Mouse (Mus musculus): ENCODE measurements around the gene Slc25a3.

Gene Slc25a3

GRCm38 (mm10) chr10:91123828-91124822 lies at the start of gene Slc25a3:
Slc25a3 (minus strand) TSS chr10:91124059.
- peak; percentile 97 for DNase-seq (ENCODE audit: extremely low spot score, low read depth, low spot score)

DNA sequence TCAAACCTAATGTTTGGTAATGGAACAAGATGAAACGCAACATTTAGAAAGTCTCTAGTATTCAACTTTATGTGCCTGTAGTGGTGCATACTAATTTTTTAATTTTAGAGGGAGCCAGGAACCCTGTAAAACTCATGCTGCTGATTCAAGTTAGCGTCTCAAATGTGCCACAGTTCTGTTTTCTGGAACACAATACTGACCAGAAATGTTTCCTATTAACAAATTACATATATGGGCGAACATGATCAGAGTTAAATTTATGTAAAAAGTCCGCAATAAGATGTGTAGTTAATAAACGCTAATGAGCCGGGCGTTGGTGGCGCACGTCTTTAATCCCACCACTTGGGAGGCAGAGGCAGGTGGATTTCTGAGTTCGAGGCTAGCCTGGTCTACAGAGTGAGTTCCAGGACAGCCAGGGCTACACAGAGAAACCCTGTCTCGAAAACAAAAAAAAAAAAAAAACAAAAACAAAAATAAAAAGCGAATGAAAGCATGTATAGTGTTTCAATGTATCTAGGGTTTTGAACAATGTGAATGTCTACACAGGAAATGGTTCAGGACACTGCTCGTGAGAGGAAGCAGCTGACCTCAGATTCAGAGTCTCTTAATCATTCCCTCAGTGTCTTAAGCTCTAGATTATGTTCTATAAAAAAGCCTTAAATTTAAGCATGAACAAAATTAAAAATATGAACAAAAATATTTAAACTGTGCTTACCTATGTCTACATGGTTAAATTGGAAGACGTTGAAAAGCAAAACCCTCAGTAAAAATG lies 48.7 kb upstream of the Slc25a3 start:
- no peak for DNase-seq (ENCODE audit: extremely low spot score, low read depth, low spot score)

- DNase-seq (ENCODE audit: extremely low spot score, low read depth, low spot score): no peak
Measured at GRCm38 (mm10) chr10:91171455-91172328, 47.8 kb upstream of the Slc25a3 start.

DNA sequence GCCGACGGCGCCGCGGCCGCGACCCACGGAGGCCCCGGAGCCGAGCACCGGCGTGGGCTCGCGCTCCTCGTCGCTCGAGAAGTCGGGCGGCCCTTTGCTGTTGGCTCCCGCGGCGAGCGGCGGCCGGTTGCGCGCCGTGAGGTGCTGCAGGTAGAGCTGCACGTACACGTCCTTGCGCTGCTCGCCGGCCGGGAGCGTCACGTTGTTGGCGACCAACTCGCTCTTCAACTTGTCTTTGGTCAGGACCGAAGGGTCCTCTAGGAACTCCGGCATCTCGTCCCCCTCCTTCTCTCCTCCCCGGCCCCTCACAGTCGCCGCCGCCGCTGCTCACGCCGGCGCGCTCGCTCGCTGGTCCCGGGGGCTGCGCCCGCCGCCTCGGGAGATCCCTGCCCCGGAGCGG lies 47.2 kb upstream of the Slc25a3 start:
- no peak for DNase-seq (ENCODE audit: extremely low spot score, low read depth, low spot score)

DNA sequence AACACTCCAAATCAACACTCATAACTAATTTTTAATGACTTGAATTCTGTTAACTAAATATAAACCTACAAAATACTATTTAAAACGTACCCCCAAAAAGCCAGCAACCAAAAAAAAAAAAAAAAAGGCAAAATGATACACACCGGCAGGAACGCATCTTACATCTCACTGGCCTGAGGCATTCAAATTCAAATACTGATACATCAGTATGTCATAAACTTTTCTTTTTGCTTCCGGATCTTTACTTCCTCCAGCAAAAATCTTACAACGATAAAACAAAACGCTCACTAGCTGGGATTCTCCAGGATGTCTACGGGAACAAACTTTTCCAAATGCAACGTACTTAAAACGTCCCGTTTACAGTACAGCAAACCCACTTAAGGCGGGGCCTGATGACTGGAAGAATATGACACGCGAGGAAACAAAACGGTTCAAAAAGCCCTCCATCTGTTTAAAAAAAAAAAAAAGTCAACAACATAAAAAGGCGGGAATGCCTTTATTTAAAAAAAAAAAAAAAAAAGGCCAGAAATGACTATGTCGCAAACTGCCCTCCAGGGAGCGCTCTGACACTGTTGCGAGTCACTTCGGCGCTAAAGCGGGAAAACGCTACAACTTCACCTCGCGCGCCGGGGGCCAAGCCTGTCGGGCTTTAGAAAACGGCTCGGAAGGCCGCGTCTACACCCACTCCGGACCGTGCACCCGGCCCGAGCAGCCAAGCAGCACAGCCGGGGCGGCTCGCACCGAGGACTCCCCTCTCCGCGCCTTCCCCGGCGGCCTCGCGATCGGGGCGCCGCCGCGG lies 46.5 kb upstream of the Slc25a3 start:
- DNase-seq (ENCODE audit: extremely low spot score, low read depth, low spot score): no peak

- DNase-seq (ENCODE audit: extremely low spot score, low read depth, low spot score): no peak
Measured at GRCm38 (mm10) chr10:91169414-91170065, 45.7 kb upstream of the Slc25a3 start.

GRCm38 (mm10) chr10:91167352-91167751 lies 43.5 kb upstream of the Slc25a3 start:
- DNase-seq (ENCODE audit: extremely low spot score, low read depth, low spot score): no peak

- DNase-seq (ENCODE audit: extremely low spot score, low read depth, low spot score): no peak
Measured at GRCm38 (mm10) chr10:91166890-91167289, 43.0 kb upstream of the Slc25a3 start.

- DNase-seq (ENCODE audit: extremely low spot score, low read depth, low spot score): no peak
Measured at GRCm38 (mm10) chr10:91165850-91166249, 42.0 kb upstream of the Slc25a3 start.

- no peak for DNase-seq (ENCODE audit: extremely low spot score, low read depth, low spot score)
Measured at GRCm38 (mm10) chr10:91164491-91164890, 40.6 kb upstream of the Slc25a3 start.

DNA sequence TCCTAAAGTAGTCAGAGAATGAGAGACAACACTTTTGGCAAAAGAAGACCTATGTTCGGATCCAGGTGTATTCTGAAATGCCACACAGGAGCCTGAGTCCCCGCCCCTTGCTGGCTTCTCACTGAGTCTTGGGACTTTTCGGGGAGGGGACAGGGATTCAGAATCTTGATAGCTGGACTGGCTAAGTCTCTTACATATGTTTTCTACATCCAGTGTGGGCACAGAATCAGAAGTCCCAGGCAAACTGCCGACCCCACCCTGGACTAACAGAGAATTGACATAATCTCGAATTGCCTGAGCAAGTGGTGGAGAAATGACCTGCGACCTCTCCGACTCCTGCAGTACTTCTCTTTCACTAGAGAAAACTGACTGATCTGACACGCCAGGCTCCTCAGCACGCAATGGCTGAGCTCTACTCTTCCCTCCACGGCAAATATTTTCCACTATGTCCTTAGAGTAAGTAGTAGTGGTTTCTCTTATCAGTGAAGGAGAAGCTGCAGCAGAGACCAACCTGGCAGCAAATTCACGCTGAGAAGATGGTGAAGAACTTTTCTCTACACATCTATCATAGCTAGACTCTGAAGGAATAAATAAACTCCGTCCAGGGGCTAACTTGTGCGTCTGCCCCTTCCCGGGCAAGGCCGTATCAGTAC lies 38.8 kb upstream of the Slc25a3 start:
- DNase-seq (ENCODE audit: extremely low spot score, low read depth, low spot score): no peak

GRCm38 (mm10) chr10:91162077-91162476 lies 38.2 kb upstream of the Slc25a3 start:
- DNase-seq (ENCODE audit: extremely low spot score, low read depth, low spot score): no peak

- no peak for DNase-seq (ENCODE audit: extremely low spot score, low read depth, low spot score)
Measured at GRCm38 (mm10) chr10:91161006-91161405, 37.1 kb upstream of the Slc25a3 start.

GRCm38 (mm10) chr10:91158442-91158841 lies 34.6 kb upstream of the Slc25a3 start:
- no peak for DNase-seq (ENCODE audit: extremely low spot score, low read depth, low spot score)

GRCm38 (mm10) chr10:91156338-91156737 lies 32.5 kb upstream of the Slc25a3 start:
- DNase-seq (ENCODE audit: extremely low spot score, low read depth, low spot score): no peak

- no peak for DNase-seq (ENCODE audit: extremely low spot score, low read depth, low spot score)
Measured at GRCm38 (mm10) chr10:91153894-91154503, 30.1 kb upstream of the Slc25a3 start.

- DNase-seq (ENCODE audit: extremely low spot score, low read depth, low spot score): no peak
Measured at GRCm38 (mm10) chr10:91145413-91145812, 21.6 kb upstream of the Slc25a3 start.

Data from hindlimb bud, embryonic 11.5 days (tissue).